Mouse (Mus musculus): ENCODE measurements around the gene Lyg1. TPM values are rescaled to one million over a fixed set of nuclear protein-coding genes. Genes with fewer than 3 reads are reported as not detected.

Lyg1 gene
- polyA plus RNA-seq (2016; fragmentation: Nextera tagmentation; extraction: Ambion mirVana) = not detected in 2 replicates

DNA sequence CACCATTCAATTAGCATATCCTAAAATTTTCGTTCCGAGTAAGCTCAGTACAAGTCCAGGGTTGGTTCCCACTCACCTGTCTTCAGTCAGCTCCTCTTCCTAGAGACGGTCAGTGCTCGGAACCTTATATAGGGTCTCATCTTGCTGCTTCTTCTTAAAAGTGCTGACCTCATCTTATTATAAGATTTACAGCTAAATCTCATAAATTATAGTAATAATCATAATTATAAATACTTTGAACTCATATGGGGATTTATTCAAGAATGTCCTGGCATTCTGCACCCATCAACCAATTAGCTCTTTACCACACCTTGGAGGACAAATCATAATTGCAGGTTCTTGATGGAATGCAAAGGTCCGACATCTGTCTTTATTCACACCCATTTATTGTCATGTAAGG, at the start of gene Lyg1:
Gene Lyg1, minus strand, starts transcription at position 101 of the 400 bp plus-strand sequence.
- Histone ChIP-seq H3K4me3 (no peak within 1 kb of the TSS), H3K4me1 (no peaks in the 10 kb centered on the region), H3K27me3 (replicated peaks; ENCODE audit: low read depth, poor library complexity, severe bottlenecking) (no peaks in the 10 kb centered on the region), H3K27ac (replicated peaks) (no peak within 1 kb of the TSS), H3K36me3 (replicated peaks) (no peaks in the 10 kb centered on the region), H3K9me3 (no peaks in the 10 kb centered on the region)
- 85% methylated on average over 5 of the region's 5 CpGs for WGBS
- DNase-seq (ENCODE audit: low spot score) = no peak

DNA sequence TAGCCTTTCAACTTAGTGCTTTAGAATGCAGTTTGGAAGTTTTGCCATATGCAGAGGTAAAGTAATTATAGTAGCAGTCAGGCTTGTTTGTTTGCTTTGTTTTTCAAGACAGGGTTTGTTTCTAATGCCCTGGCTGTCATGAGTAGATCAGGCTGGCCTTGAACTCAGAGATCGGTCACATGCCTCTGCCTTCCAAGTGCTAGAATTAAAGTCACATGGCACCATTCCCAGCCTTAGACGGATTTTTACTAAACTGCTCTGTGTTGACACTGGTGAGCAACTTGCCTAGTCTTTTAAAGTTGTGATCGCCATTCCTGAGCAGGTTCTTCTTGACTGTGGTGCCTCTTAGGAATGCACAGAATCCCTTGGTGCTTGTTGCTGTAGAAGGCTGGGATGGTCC, 49.2 kb upstream of the Lyg1 start:
- H3K4me3 ChIP-seq = no peak overlapping the region
- DNase-seq (ENCODE audit: low spot score) = no peak
- no peaks in the 10 kb centered on the region for H3K27me3 ChIP-seq (replicated peaks; ENCODE audit: low read depth, poor library complexity, severe bottlenecking)
- no peaks in the 10 kb centered on the region for H3K9me3 ChIP-seq
- H3K27ac ChIP-seq (replicated peaks) = no peak overlapping the region
- H3K36me3 ChIP-seq (replicated peaks) = no peaks in the 10 kb centered on the region; the same call in 1 of the 2 replicates
- WGBS = 75% methylated on average over 3 of the region's 3 CpGs
- H3K4me1 ChIP-seq = no peaks in the 10 kb centered on the region

DNA sequence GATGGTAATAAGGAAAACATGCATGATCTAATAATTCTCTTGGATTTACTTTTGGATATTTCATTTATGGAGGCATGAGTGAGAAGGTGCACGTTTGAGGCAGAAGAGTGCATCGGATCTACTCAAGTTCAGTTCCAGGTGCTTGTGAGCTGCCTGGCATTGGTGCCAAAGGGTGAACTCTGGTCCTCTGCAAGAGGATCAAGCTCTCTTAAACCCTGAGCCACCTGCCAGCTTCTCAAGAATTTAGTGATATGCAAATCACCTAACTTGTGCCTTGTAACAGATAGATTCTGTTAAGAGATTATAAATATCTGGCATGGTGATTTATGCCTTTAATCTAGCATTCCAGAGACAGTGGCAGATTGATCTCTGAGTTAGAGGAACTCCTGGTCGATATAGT, 45.5 kb upstream of the Lyg1 start:
- Histone ChIP-seq H3K36me3 (replicated peaks) (peaks cover 2% of the 10 kb centered on the region), H3K9me3 (no peaks in the 10 kb centered on the region), H3K27me3 (replicated peaks; ENCODE audit: low read depth, poor library complexity, severe bottlenecking) (no peaks in the 10 kb centered on the region), H3K4me3 (no peak overlapping the region), H3K4me1 (peaks cover 11% of the 10 kb centered on the region), H3K27ac (replicated peaks) (no peak overlapping the region)
- no peak for DNase-seq (ENCODE audit: low spot score)
- 93% methylated on average over 3 of the region's 3 CpGs for WGBS

DNA sequence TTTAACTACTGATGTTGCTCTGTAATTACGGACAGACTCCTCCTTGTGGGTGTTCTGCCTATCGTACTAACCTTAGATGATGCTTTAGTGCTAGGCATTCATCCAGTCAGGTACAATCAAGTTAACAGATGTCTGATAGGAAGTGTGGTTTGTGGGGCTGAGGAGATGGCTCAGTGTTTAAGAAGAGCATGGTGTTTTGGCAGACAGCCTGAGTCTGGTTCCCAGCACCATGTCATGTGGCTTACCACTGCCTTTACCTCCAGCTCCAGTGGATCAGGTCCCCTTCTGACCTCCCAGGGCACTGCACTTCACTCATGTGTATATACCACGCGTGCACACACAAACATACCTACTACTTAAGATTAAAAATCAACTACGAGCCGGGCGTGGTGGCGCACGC, 44.4 kb upstream of the Lyg1 start:
- no peaks in the 10 kb centered on the region for H3K27me3 ChIP-seq (replicated peaks; ENCODE audit: low read depth, poor library complexity, severe bottlenecking)
- peaks cover 11% of the 10 kb centered on the region for H3K4me1 ChIP-seq
- no peak overlapping the region for H3K27ac ChIP-seq (replicated peaks)
- no peak for DNase-seq (ENCODE audit: low spot score)
- H3K36me3 ChIP-seq (replicated peaks) = peaks cover 2% of the 10 kb centered on the region
- H3K4me3 ChIP-seq = no peak overlapping the region
- WGBS = 94% methylated on average over 9 of the region's 9 CpGs
- no peaks in the 10 kb centered on the region for H3K9me3 ChIP-seq

DNA sequence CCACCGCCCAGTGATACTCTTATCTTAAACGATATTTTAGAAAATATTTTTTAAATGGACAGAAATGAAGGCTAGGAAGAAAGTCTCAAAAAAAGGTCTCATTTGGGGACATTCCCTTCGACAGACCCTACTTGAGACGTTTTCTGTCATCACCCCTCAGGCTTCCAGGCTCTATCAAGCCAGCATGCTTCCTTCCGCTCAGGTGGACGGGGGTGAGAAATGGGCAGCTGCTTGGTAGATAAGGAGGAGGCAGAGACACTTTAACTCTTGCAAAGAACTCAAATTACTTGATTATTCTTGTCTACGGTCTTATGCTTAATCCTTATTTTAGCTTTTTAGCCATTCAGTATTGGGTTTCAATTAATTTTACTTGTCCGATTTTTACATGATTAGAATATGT, 43.3 kb upstream of the Lyg1 start:
- Histone ChIP-seq H3K4me3 (no peak overlapping the region), H3K27me3 (replicated peaks; ENCODE audit: low read depth, poor library complexity, severe bottlenecking) (no peaks in the 10 kb centered on the region), H3K9me3 (no peaks in the 10 kb centered on the region), H3K4me1 (peaks cover 16% of the 10 kb centered on the region), H3K27ac (replicated peaks) (no peak overlapping the region), H3K36me3 (replicated peaks) (peaks cover 2% of the 10 kb centered on the region)
- WGBS = 93% methylated on average over 8 of the region's 8 CpGs
- DNase-seq (ENCODE audit: low spot score) = no peak

DNA sequence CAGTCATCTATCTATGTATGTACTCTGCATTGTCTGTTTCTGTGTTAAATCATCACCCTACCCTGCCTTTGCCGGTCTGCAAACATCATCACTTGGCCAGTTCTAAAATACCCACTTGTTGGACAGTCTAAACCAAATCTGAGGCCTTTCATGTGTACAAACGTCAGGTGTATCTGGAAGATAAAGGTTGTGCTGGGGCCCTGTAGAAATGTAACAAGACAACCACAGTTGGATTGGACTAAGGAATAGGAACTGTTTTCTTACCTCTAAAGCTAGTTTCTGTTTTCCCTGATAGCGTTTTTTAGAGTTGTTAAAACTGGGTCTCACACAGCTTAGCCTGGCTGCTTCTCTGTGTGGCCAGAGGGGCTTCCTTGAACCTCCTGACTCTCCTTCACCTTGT, 42.0 kb upstream of the Lyg1 start:
- Histone ChIP-seq H3K27ac (replicated peaks) (no peak overlapping the region), H3K9me3 (no peaks in the 10 kb centered on the region), H3K4me3 (peak overlapping the region; percentile 99), H3K4me1 (peaks cover 16% of the 10 kb centered on the region), H3K36me3 (replicated peaks) (peaks cover 14% of the 10 kb centered on the region), H3K27me3 (replicated peaks; ENCODE audit: low read depth, poor library complexity, severe bottlenecking) (no peaks in the 10 kb centered on the region)
- 84% methylated on average over 3 of the region's 3 CpGs for WGBS
- no peak for DNase-seq (ENCODE audit: low spot score)

DNA sequence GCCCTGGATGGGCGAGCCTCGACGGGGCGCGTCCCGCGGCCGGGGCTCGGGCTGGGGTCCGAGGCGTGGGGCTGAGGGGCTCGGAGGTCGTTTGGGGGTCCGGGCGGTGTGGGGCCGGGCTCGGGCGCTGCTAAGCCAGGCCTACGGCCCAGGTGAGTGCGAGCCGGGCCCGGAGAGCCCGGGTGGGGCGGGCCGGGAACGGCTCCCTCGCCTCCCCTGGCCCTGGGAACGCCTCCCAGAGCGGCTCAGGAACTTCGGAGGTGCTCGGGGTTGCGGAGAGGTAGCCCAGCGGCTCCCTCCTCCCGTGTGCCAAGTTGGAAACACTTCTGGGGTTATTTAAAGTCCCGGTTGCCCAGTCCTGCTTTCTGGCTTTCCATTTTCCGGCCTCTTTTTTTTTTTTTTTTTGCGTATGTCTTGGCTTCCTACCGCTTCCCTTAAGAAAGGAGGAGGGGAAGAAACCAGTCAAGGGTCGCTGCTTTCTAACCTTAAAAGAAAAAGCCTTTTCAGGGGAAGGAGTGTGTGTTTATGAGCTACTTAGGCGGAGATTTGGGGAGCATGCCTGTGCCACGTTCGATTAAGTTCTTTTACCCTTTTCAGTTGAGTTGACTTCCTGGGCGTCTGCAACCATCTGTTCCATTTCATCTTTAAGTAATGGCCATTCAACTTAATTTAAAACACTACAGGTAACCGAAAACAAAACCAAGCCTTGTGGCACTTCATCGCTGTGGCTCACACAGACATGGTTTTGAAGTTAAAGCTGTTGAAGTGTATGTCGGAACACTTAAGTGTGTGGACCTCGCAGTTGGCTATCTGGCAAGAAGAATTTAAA, 41.0 kb upstream of the Lyg1 start:
- Histone ChIP-seq H3K4me1 (peaks cover 16% of the 10 kb centered on the region), H3K27me3 (replicated peaks; ENCODE audit: low read depth, poor library complexity, severe bottlenecking) (no peaks in the 10 kb centered on the region), H3K4me3 (peak overlapping the region; percentile 99), H3K27ac (replicated peaks) (peak overlapping the region; percentile 96), H3K36me3 (replicated peaks) (peaks cover 23% of the 10 kb centered on the region), H3K9me3 (no peaks in the 10 kb centered on the region)
- WGBS = 5% methylated on average over 44 of the region's 47 CpGs
- DNase-seq (ENCODE audit: low spot score) = no peak

DNA sequence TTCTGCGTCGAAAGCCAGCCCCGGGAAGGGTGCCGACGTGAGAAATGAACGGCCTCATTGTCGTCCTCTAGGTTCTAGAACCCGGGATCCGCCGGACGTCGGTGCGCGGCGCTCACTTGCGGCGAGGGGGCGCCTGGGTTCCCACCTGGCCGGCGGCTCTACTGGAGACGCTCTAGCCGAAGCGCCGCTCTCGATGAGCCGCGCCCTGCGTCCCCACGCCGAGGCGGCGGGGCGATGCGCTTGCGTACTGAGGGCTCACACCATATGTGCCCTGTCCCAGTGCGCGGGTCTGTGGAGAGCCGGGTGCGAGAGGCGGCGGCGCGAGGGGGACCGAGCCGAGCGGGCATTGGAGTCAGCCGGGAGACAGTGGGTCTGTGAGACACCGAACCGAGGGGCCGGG, 40.3 kb upstream of the Lyg1 start, which contains the start of the genes Txndc9 and Eif5b:
Gene Txndc9, minus strand, starts transcription at position 27 of the 400 bp plus-strand sequence.
Gene Eif5b, plus strand, starts transcription at position 144 of the 400 bp plus-strand sequence.
- under 1% methylated on average over 50 of the region's 50 CpGs for WGBS
- Histone ChIP-seq H3K27me3 (replicated peaks; ENCODE audit: low read depth, poor library complexity, severe bottlenecking) (no peaks in the 10 kb centered on the region), H3K4me1 (peaks cover 16% of the 10 kb centered on the region), H3K27ac (replicated peaks) (peak within 1 kb of the TSS; percentile 96), H3K9me3 (no peaks in the 10 kb centered on the region), H3K4me3 (peak within 1 kb of the TSS; percentile 99), H3K36me3 (replicated peaks) (peaks cover 31% of the 10 kb centered on the region)
- peak; percentile 96 for DNase-seq (ENCODE audit: low spot score)

DNA sequence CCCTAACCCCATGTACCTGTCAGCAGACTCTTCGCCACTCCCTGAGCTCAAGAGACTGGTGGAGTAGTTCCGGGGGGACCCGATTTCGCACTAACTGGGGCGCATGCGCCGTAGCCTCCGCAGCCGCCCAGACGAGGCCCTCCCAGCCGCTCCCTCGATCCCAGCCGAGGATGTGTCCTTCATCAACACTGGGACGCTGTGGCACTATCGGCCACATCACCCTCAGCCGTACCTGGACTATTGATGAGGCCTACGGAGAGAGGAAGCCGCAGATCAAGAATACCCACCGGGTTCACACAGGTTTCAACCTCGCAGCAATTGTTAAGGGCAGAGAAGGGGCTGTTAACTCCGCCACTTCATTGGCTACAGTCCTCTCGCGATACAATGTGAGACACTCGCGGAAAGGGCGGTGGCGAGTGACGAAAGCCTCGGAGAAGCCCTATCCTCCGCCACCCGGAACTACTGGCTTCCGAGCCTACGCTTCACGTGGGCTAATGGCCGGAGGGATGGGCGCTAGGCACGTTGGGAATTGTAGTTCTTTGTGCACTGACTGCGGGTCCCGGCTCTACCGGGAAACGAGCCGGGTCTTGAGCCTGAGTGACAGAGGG, 39.4 kb upstream of the Lyg1 start:
- Histone ChIP-seq H3K27me3 (replicated peaks; ENCODE audit: low read depth, poor library complexity, severe bottlenecking) (no peaks in the 10 kb centered on the region), H3K4me3 (peak overlapping the region; percentile 99), H3K9me3 (no peaks in the 10 kb centered on the region), H3K36me3 (replicated peaks) (peaks cover 40% of the 10 kb centered on the region), H3K27ac (replicated peaks) (peak overlapping the region; percentile 96), H3K4me1 (peaks cover 16% of the 10 kb centered on the region)
- DNase-seq (ENCODE audit: low spot score) = peak; percentile 97
- 0% methylated on average over 42 of the region's 42 CpGs for WGBS

DNA sequence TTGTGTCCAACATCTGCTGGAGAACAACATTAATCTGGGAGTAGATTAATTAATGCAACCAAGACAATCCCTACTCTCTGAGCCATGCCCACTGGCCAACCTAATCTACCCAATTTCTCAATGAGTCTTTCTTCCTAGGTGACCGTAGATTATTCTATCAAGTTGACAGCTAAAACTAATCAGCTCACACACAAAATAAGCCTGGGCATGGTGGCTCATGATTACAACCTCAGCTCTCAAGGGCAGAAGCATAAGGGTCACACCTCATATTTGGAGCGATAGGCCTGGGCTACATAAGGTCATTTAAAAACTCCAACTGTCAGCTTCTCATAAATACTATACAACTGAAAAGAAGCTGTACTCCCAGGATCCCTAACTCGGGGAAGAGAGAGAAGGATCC, 38.7 kb upstream of the Lyg1 start:
- no peaks in the 10 kb centered on the region for H3K9me3 ChIP-seq
- no peak for DNase-seq (ENCODE audit: low spot score)
- peaks cover 16% of the 10 kb centered on the region for H3K4me1 ChIP-seq
- peak overlapping the region; percentile 96 for H3K27ac ChIP-seq (replicated peaks)
- no peaks in the 10 kb centered on the region for H3K27me3 ChIP-seq (replicated peaks; ENCODE audit: low read depth, poor library complexity, severe bottlenecking)
- H3K36me3 ChIP-seq (replicated peaks) = peaks cover 47% of the 10 kb centered on the region
- 49% methylated on average over 3 of the region's 3 CpGs for WGBS
- peak overlapping the region; percentile 99 for H3K4me3 ChIP-seq

DNA sequence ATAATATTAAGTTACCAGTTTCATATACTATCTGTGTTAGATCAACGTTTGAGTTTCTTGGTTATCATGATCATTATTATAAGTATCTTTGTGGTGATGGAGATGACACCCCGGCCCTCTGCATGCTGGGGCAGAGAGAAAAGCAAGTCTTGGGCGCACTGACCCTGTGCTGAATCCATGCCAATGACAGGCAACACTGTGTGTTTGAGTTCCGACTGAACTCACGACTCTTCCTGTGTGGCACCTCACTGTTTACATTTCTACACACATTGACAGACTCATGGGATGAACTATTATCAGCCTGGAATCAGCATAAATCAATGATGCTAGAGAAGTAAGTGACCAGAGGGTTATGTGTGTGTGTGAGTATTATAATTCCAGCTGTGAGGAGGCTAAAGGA, 30.3 kb upstream of the Lyg1 start:
- H3K27ac ChIP-seq (replicated peaks) = no peak overlapping the region
- no peak overlapping the region for H3K4me3 ChIP-seq
- no peak for DNase-seq (ENCODE audit: low spot score)
- WGBS = 94% methylated on average over 5 of the region's 5 CpGs
- H3K9me3 ChIP-seq = no peaks in the 10 kb centered on the region
- H3K4me1 ChIP-seq = peaks cover 4% of the 10 kb centered on the region; the same call in 1 of the 2 replicates
- H3K36me3 ChIP-seq (replicated peaks) = peaks cover 88% of the 10 kb centered on the region
- no peaks in the 10 kb centered on the region for H3K27me3 ChIP-seq (replicated peaks; ENCODE audit: low read depth, poor library complexity, severe bottlenecking)

DNA sequence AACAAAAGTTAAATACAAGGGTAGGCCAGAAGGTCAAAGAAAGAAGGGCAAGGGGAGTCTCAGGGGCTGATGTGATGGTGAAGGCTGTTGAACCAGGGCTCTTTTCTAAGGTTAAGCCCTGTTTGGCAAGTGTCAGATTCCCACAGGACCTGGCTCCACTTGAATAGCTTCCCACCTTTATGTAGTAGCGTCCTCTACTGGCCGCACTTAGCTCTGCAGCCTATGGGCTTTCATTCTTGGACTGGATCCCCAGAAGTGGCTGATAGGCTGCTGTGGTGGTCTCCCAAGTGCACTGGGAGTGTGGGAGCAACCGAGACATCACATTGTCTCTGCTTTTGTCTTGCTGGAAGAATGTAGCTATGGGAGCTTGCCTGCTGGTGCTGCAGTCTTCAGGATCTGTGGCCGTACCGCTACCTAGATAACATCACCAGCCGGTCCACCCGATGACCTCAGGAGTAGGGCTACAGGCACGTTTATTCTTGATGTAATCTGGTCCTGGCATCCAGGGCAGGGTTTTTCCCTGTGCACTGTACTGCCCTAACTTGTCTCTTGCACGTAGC, 28.3 kb upstream of the Lyg1 start:
- Histone ChIP-seq H3K36me3 (replicated peaks) (peaks cover 68% of the 10 kb centered on the region), H3K9me3 (no peaks in the 10 kb centered on the region), H3K27me3 (replicated peaks; ENCODE audit: low read depth, poor library complexity, severe bottlenecking) (no peaks in the 10 kb centered on the region), H3K4me1 (peaks cover 4% of the 10 kb centered on the region; the same call in 1 of the 2 replicates), H3K27ac (replicated peaks) (no peak overlapping the region), H3K4me3 (no peak overlapping the region)
- DNase-seq (ENCODE audit: low spot score) = no peak
- WGBS = 81% methylated on average over 9 of the region's 9 CpGs
